Mouse (Mus musculus) heart, embryonic 16.5 days (tissue): ENCODE measurements around the gene Tmcc2. TPM values are rescaled to one million over a fixed set of nuclear protein-coding genes. Genes with fewer than 3 reads are reported as not detected.
A peak's percentile ranks its signal among the peaks of the same experiment; 100 is the strongest.

Experiments used
- ATAC-seq: fragments of 200-750 bp; cut with Nextera tagmentation; replicated peaks from 2 replicates; pipeline ENCODE4 v1.8.0; 2017; ENCODE audit warnings: moderate number of reproducible peaks; ENCODE audit not compliant: insufficient read depth, low FRiP score; ENCODE audit errors: extremely low read depth
- H3K27ac ChIP-seq: fragments of 300-500 bp; sonication (generic); 2 replicates; pipeline ENCODE4 v1.5.1; 2014; ENCODE audit warnings: mild to moderate bottlenecking, low read length, control low read depth, moderate library complexity
- H3K27me3 ChIP-seq: fragments of 300-500 bp; sonication (generic); 2 replicates; pipeline ENCODE4 v1.6.1; 2014; ENCODE audit warnings: low read length, mixed read lengths; ENCODE audit not compliant: control insufficient read depth, insufficient read depth
- H3K36me3 ChIP-seq: fragments of 300-500 bp; sonication (generic); 2 replicates; pipeline ENCODE4 v1.6.1; 2014; ENCODE audit not compliant: control insufficient read depth, insufficient read depth
- H3K4me1 ChIP-seq: fragments of 300-500 bp; sonication (generic); 2 replicates; pipeline ENCODE4 v1.6.1; 2014; ENCODE audit warnings: low read length, mixed read lengths; ENCODE audit not compliant: control insufficient read depth, insufficient read depth
- H3K4me2 ChIP-seq: fragments of 300-500 bp; sonication (generic); 2 replicates; pipeline ENCODE4 v1.6.1; 2014; ENCODE audit warnings: low read depth, mild to moderate bottlenecking, control low read depth, low read length
- H3K4me3 ChIP-seq: fragments of 300-500 bp; sonication (generic); 2 replicates; pipeline ENCODE4 v1.5.1; 2014; ENCODE audit warnings: mild to moderate bottlenecking, control low read depth, low read length
- H3K9ac ChIP-seq: fragments of 300-500 bp; sonication (generic); 2 replicates; pipeline ENCODE4 v1.6.1; 2014; ENCODE audit warnings: low read length, control low read depth
- H3K9me3 ChIP-seq: fragments of 300-500 bp; sonication (generic); replicated peaks from 2 replicates; pipeline ENCODE4 v1.6.1; 2016; ENCODE audit warnings: low read length; ENCODE audit not compliant: control insufficient read depth
- WGBS: fragments of 180-500 bp; shearing (Covaris S2); extraction: QIAGEN DNeasy Blood & Tissue Kit; methylation state at CpG from one replicate; pipeline ENCODE4 v1.1.7; 2014; 5-methylcytosine and 5-hydroxymethylcytosine counted together
- polyA plus RNA-seq: library from polyadenylated mRNA; unstranded; fragments of >200 nt; fragmentation: Nextera tagmentation; extraction: Ambion mirVana; gene quantifications from 2 replicates; pipeline ENCODE4 v1.2.1, GENCODE M21; 2015

The Tmcc2 gene
- polyA plus RNA-seq, 1 experiment from 2014 or later: 10.6 TPM

GRCm38 (mm10) chr1:132366235-132366634 is 24.8 kb downstream of the Tmcc2 start:
- H3K4me1 ChIP-seq: peaks cover 13% of the 10 kb centered on the region
- H3K36me3 ChIP-seq: no peaks in the 10 kb centered on the region
- no peaks in the 10 kb centered on the region for H3K27me3 ChIP-seq
- no peak overlapping the region for H3K27ac ChIP-seq
- no peak overlapping the region for H3K4me2 ChIP-seq
- 76% methylated on average over 8 of the region's 8 CpGs for WGBS
- H3K9me3 ChIP-seq: no peaks in the 10 kb centered on the region
- H3K9ac ChIP-seq: no peak overlapping the region
- no peak overlapping the region for H3K4me3 ChIP-seq
- no peak for ATAC-seq

- WGBS: 59% methylated on average over 4 of the region's 4 CpGs
- Histone ChIP-seq H3K27ac (no peak overlapping the region), H3K27me3 (no peaks in the 10 kb centered on the region), H3K4me2 (no peak overlapping the region), H3K36me3 (peaks cover under 1% of the 10 kb centered on the region; the same call in 1 of the 2 replicates), H3K4me1 (peaks cover 9% of the 10 kb centered on the region), H3K4me3 (no peak overlapping the region), H3K9ac (no peak overlapping the region), H3K9me3 (no peaks in the 10 kb centered on the region)
- no peak for ATAC-seq
Observed at GRCm38 (mm10) chr1:132365645-132366044, 25.4 kb downstream of the Tmcc2 start.

GRCm38 (mm10) chr1:132364896-132365557 is 26.1 kb downstream of the Tmcc2 start:
- 86% methylated on average over 7 of the region's 7 CpGs for WGBS
- no peaks in the 10 kb centered on the region for H3K9me3 ChIP-seq
- peaks cover 6% of the 10 kb centered on the region; the same call in 1 of the 2 replicates for H3K36me3 ChIP-seq
- no peak for ATAC-seq
- peaks cover 6% of the 10 kb centered on the region for H3K4me1 ChIP-seq
- H3K4me3 ChIP-seq: no peak overlapping the region
- no peak overlapping the region for H3K9ac ChIP-seq
- H3K27me3 ChIP-seq: no peaks in the 10 kb centered on the region
- no peak overlapping the region for H3K27ac ChIP-seq
- no peak overlapping the region for H3K4me2 ChIP-seq

- no peak overlapping the region for H3K4me3 ChIP-seq
Observed at GRCm38 (mm10) chr1:132364388-132364787, 26.7 kb downstream of the Tmcc2 start.

GRCm38 (mm10) chr1:132361959-132362358 is 29.1 kb downstream of the Tmcc2 start:
- Histone ChIP-seq H3K27me3 (no peaks in the 10 kb centered on the region), H3K9ac (no peak overlapping the region), H3K27ac (no peak overlapping the region), H3K4me1 (no peaks in the 10 kb centered on the region), H3K4me3 (no peak overlapping the region), H3K4me2 (no peak overlapping the region), H3K9me3 (no peaks in the 10 kb centered on the region), H3K36me3 (peaks cover 18% of the 10 kb centered on the region)
- ATAC-seq: peak; percentile 19; the same call in 1 of the 2 replicates
- 27% methylated on average over 6 of the region's 6 CpGs for WGBS

More at GRCm38 (mm10) chr1:132364388-132364787, 26.7 kb downstream of the Tmcc2 start:
- peaks cover 6% of the 10 kb centered on the region for H3K4me1 ChIP-seq
- WGBS: 69% methylated on average over 3 of the region's 3 CpGs
- H3K27ac ChIP-seq: no peak overlapping the region
- peaks cover 9% of the 10 kb centered on the region; the same call in 1 of the 2 replicates for H3K36me3 ChIP-seq
- H3K9ac ChIP-seq: no peak overlapping the region
- ATAC-seq: no peak
- H3K4me2 ChIP-seq: no peak overlapping the region
- H3K9me3 ChIP-seq: no peaks in the 10 kb centered on the region
- H3K27me3 ChIP-seq: no peaks in the 10 kb centered on the region

- 58% methylated on average over 1 of the region's 1 CpGs for WGBS
- ATAC-seq: no peak
- Histone ChIP-seq H3K27me3 (no peaks in the 10 kb centered on the region), H3K4me1 (peaks cover 9% of the 10 kb centered on the region), H3K9me3 (no peaks in the 10 kb centered on the region), H3K4me2 (no peak overlapping the region), H3K36me3 (peaks cover 18% of the 10 kb centered on the region), H3K9ac (no peak overlapping the region), H3K27ac (no peak overlapping the region), H3K4me3 (no peak overlapping the region)
Observed at GRCm38 (mm10) chr1:132356841-132357240, 34.2 kb downstream of the Tmcc2 start.

- Histone ChIP-seq H3K27me3 (no peaks in the 10 kb centered on the region), H3K36me3 (peaks cover 18% of the 10 kb centered on the region), H3K4me2 (no peak overlapping the region), H3K9ac (no peak overlapping the region), H3K27ac (peak overlapping the region; percentile 63; the same call in 1 of the 2 replicates), H3K4me3 (no peak overlapping the region), H3K4me1 (peaks cover 9% of the 10 kb centered on the region), H3K9me3 (peaks cover 2% of the 10 kb centered on the region; the same call in 1 of the 2 replicates)
- 3% methylated on average over 3 of the region's 3 CpGs for WGBS
- peak; percentile 61 for ATAC-seq
Observed at GRCm38 (mm10) chr1:132355841-132356242, 35.2 kb downstream of the Tmcc2 start.

GRCm38 (mm10) chr1:132355162-132355601 is 35.9 kb downstream of the Tmcc2 start:
- no peak for ATAC-seq
- Histone ChIP-seq H3K36me3 (peaks cover 13% of the 10 kb centered on the region), H3K4me2 (no peak overlapping the region), H3K27me3 (no peaks in the 10 kb centered on the region), H3K27ac (peak overlapping the region; percentile 63), H3K9me3 (peaks cover 5% of the 10 kb centered on the region; the same call in 1 of the 2 replicates), H3K9ac (0 out of 2 replicates have a peak overlapping the region, but pooled peaks have one; percentile 48), H3K4me1 (peaks cover 9% of the 10 kb centered on the region), H3K4me3 (no peak overlapping the region)
- WGBS: 53% methylated on average over 6 of the region's 6 CpGs

GRCm38 (mm10) chr1:132354234-132354633 is 36.8 kb downstream of the Tmcc2 start:
- Histone ChIP-seq H3K4me3 (no peak overlapping the region), H3K9me3 (peaks cover 5% of the 10 kb centered on the region; the same call in 1 of the 2 replicates), H3K27me3 (no peaks in the 10 kb centered on the region), H3K27ac (no peak overlapping the region), H3K36me3 (peaks cover 9% of the 10 kb centered on the region), H3K9ac (no peak overlapping the region), H3K4me1 (peaks cover 9% of the 10 kb centered on the region), H3K4me2 (no peak overlapping the region)
- no peak for ATAC-seq
- 78% methylated on average over 9 of the region's 9 CpGs for WGBS
